Mouse (Mus musculus) embryonic facial prominence, embryonic 13.5 days (tissue): Measurements from ENCODE around the gene Rab44. TPM values are rescaled to one million over a fixed set of nuclear protein-coding genes. Genes with fewer than 3 reads are reported as not detected.
A peak's percentile ranks its signal among the peaks of the same experiment; 100 is the strongest.

Source experiments
- ATAC-seq: fragments of 200-750 bp; cut with Nextera tagmentation; 2 replicates; pipeline ENCODE4 v1.8.0; 2017; ENCODE audit warnings: low read depth; ENCODE audit not compliant: insufficient number of reproducible peaks, insufficient read depth, low FRiP score, low TSS enrichment
- H3K27ac ChIP-seq: fragments of 300-500 bp; sonication (generic); 2 replicates; pipeline ENCODE4 v1.5.1; 2015; ENCODE audit warnings: moderate library complexity, mild to moderate bottlenecking, inconsistent platforms
- H3K27me3 ChIP-seq: fragments of 300-500 bp; sonication (generic); 2 replicates; pipeline ENCODE4 v1.6.1; 2015; ENCODE audit warnings: mild to moderate bottlenecking, inconsistent platforms
- H3K36me3 ChIP-seq: fragments of 300-500 bp; sonication (generic); 2 replicates; pipeline ENCODE4 v1.6.1; 2015; ENCODE audit warnings: mild to moderate bottlenecking, inconsistent platforms
- H3K4me1 ChIP-seq: fragments of 300-500 bp; sonication (generic); 2 replicates; pipeline ENCODE4 v1.6.1; 2015; ENCODE audit warnings: inconsistent platforms
- H3K4me2 ChIP-seq: fragments of 300-500 bp; sonication (generic); 2 replicates; pipeline ENCODE4 v1.6.1; 2015; ENCODE audit warnings: moderate library complexity, mild to moderate bottlenecking, inconsistent platforms
- H3K4me3 ChIP-seq: fragments of 300-500 bp; sonication (generic); 2 replicates; pipeline ENCODE4 v1.5.1; 2015; ENCODE audit warnings: mild to moderate bottlenecking, inconsistent platforms
- H3K9ac ChIP-seq: fragments of 300-500 bp; sonication (generic); 2 replicates; pipeline ENCODE4 v1.6.1; 2015; ENCODE audit warnings: mild to moderate bottlenecking, inconsistent platforms
- H3K9me3 ChIP-seq: fragments of 300-500 bp; sonication (generic); 2 replicates; pipeline ENCODE4 v1.6.1; 2016; ENCODE audit warnings: inconsistent platforms
- WGBS: fragments of 180-500 bp; shearing (Covaris S2); methylation state at CpG from one replicate; pipeline ENCODE4 v1.1.7; 2015; ENCODE audit warnings: mixed read lengths; 5-methylcytosine and 5-hydroxymethylcytosine counted together
- polyA plus RNA-seq: library from polyadenylated mRNA; unstranded; fragments of >200 nt; fragmentation: Nextera tagmentation; extraction: Ambion mirVana; gene quantifications from 2 replicates; pipeline ENCODE4 v1.2.1, GENCODE M21; 2015

The Rab44 gene
- polyA plus RNA-seq, 1 experiment from 2014 or later, result 0.55 TPM

DNA sequence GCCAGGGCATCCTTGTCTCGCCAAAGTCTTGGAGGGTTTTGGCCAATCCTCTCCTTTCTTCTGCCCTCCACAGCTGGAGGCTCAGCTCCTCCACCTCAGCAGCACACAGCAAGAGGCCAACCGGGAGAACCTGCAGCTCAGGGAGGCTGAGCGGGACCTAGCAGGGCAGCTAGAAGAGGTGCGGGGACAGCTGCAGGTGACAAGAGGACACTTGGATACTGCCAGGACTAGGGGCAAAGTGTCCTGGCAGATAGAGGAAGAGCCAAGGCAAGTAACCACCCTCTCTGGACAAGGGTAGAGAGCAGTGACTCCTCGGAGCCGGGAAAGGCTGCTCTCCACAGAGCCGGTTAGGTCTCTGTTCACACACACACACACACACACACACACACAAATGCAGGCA, 24.0 kb downstream of the Rab44 start:
- no peak for ATAC-seq
- WGBS, result 76% methylated on average over 7 of the region's 7 CpGs
- Histone ChIP-seq H3K4me2 (no peak overlapping the region), H3K9me3 (no peaks in the 10 kb centered on the region), H3K9ac (no peak overlapping the region), H3K4me3 (no peak overlapping the region), H3K4me1 (peaks cover 23% of the 10 kb centered on the region), H3K27ac (no peak overlapping the region), H3K36me3 (no peaks in the 10 kb centered on the region), H3K27me3 (no peaks in the 10 kb centered on the region)

DNA sequence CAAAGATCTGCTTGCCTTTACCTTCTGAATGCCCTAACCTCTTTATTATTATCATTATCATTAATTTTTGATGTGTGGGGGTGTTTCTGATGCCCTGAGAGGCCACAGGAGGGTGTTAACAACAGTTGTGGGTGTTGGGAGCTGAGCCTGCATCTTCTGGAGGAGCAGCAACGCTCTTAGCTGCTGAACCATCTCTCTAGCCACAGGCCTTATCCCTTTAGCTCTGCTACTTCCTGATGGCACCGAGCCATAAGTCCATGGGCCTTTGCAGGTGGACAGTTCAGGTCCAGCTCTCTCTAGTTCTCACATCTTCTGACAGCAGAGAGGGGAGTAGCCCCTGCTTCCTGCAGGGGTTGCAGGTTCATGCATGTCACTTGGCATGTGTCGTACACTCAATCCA, 27.6 kb downstream of the Rab44 start:
- Histone ChIP-seq H3K4me1 (0 out of 2 replicates have a peak, but pooled peaks cover 6% of the 10 kb centered on the region), H3K9ac (no peak overlapping the region), H3K4me3 (no peak overlapping the region), H3K27me3 (no peaks in the 10 kb centered on the region), H3K9me3 (0 out of 2 replicates have a peak, but pooled peaks cover 5% of the 10 kb centered on the region), H3K36me3 (no peaks in the 10 kb centered on the region), H3K27ac (no peak overlapping the region), H3K4me2 (no peak overlapping the region)
- 92% methylated on average over 3 of the region's 3 CpGs for WGBS
- ATAC-seq, result no peak

DNA sequence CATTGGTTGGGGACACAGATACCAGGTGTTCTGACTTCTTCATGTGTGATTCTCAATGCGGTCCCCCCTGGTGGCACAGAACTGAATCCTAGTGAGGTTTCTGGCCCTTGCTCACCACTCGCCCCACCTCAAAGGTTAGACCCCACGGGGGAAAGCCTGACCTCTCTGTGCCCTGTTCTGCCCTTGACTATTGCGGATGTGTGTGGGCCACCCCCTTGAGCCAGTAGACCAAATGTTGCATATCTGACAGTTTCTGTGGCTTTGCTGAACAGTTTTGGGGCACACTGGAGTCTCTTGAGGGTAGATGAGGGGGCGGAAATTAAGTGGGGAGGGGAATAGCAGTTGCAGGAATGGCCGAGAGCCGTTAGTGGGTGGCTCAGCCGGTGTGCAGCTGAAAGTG, 29.3 kb downstream of the Rab44 start:
- 82% methylated on average over 8 of the region's 8 CpGs for WGBS
- H3K27ac ChIP-seq, result no peak overlapping the region
- H3K36me3 ChIP-seq, result no peaks in the 10 kb centered on the region
- no peak overlapping the region for H3K4me3 ChIP-seq
- H3K27me3 ChIP-seq, result no peaks in the 10 kb centered on the region; the same call in 1 of the 2 replicates
- no peak overlapping the region for H3K9ac ChIP-seq
- H3K4me1 ChIP-seq, result 0 out of 2 replicates have a peak, but pooled peaks cover 6% of the 10 kb centered on the region
- 0 out of 2 replicates have a peak, but pooled peaks cover 5% of the 10 kb centered on the region for H3K9me3 ChIP-seq
- no peak for ATAC-seq
- no peak overlapping the region for H3K4me2 ChIP-seq

DNA sequence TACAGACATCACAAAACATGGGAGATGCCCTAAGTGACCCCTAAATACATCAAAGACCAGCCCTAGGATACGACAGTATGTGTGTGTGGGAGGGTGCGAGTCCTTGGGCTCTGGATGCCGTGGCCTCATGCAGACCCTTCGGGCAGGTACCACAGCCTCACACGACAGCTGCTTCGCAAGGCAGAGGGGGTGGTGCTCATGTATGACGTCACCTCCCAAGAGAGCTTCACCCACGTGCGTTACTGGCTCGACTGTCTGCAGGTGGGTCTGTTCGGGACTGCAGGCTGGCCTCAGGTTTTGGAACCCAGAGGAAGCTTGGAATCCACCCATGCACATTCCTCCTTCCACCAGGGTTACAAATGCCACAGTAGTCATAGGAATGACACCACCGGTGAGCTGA, 31.2 kb downstream of the Rab44 start:
- no peak overlapping the region for H3K4me3 ChIP-seq
- no peak overlapping the region for H3K9ac ChIP-seq
- H3K9me3 ChIP-seq, result 0 out of 2 replicates have a peak, but pooled peaks cover 5% of the 10 kb centered on the region
- no peak overlapping the region for H3K4me2 ChIP-seq
- peaks cover 8% of the 10 kb centered on the region; the same call in 1 of the 2 replicates for H3K4me1 ChIP-seq
- no peaks in the 10 kb centered on the region; the same call in 1 of the 2 replicates for H3K27me3 ChIP-seq
- no peak overlapping the region for H3K27ac ChIP-seq
- no peaks in the 10 kb centered on the region for H3K36me3 ChIP-seq
- no peak for ATAC-seq
- WGBS, result 91% methylated on average over 12 of the region's 12 CpGs

DNA sequence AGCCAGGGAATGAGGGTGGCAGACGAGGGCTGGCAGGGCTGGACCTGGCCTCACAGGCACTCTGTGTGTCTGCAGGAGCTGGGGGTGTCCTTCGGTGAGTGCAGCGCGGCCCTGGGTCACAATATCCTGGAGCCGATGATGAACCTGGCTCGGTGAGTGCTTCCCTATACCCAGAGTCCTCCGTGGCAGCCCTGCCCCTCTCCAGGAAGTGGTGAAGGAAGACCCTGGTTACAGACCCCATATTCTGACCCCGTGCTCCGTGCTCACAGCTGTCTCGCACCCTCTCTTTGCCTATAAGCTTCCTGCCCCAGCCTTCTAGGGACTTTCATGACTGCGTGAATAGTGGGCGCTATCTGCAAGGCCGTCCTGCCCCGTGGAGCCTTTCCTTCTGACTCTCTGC, 33.3 kb downstream of the Rab44 start:
- no peak overlapping the region for H3K4me3 ChIP-seq
- H3K27ac ChIP-seq, result no peak overlapping the region
- H3K9me3 ChIP-seq, result 0 out of 2 replicates have a peak, but pooled peaks cover 5% of the 10 kb centered on the region
- 73% methylated on average over 14 of the region's 14 CpGs for WGBS
- no peaks in the 10 kb centered on the region for H3K36me3 ChIP-seq
- no peak overlapping the region for H3K4me2 ChIP-seq
- no peak overlapping the region for H3K9ac ChIP-seq
- ATAC-seq, result no peak
- H3K27me3 ChIP-seq, result no peaks in the 10 kb centered on the region; the same call in 1 of the 2 replicates
- peaks cover 5% of the 10 kb centered on the region; the same call in 1 of the 2 replicates for H3K4me1 ChIP-seq

DNA sequence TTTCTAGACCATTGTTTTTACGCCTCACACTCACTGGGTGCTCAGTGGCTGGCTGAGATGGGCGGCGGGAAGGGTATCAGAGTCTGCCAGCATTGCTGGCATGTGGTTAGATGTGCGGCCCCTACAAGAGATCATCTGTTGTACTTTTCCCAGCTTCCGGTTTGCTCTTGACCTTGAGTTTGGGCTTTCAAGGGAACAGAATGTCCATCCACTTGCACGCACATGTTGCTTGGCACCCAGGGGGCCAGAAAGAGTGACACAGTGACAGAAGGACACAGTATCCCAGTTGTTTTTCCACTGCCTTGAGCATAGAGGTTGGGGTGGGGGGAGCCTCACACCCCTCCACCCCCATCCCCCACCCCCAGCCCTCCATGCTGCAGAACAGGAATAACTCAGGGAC, 33.8 kb downstream of the Rab44 start:
- Histone ChIP-seq H3K27ac (no peak overlapping the region), H3K27me3 (no peaks in the 10 kb centered on the region; the same call in 1 of the 2 replicates), H3K36me3 (no peaks in the 10 kb centered on the region), H3K4me3 (no peak overlapping the region), H3K4me1 (peaks cover 5% of the 10 kb centered on the region; the same call in 1 of the 2 replicates), H3K4me2 (no peak overlapping the region), H3K9ac (no peak overlapping the region), H3K9me3 (0 out of 2 replicates have a peak, but pooled peaks cover 5% of the 10 kb centered on the region)
- 77% methylated on average over 6 of the region's 6 CpGs for WGBS
- ATAC-seq, result no peak

DNA sequence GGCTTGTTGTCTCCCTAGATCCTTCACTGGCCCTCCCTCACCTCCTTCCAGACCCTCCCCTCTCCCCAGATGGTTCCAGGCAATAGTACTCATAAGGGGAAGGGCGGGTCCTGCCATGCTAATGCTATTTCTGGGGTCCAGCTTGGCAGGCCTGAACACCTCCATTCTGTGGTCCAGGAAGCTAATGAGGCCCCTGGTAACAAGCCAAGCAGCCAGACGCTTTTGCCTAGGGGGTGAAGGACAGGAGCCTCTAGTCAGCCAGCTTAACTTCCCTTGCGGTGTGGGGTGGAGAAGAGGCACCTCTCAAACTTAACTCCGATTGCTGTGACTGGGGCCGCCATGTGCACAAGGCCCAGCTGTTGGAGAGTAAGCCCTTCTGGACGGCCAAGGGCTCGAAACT, 35.8 kb downstream of the Rab44 start:
- no peaks in the 10 kb centered on the region; the same call in 1 of the 2 replicates for H3K27me3 ChIP-seq
- peaks cover 13% of the 10 kb centered on the region for H3K4me1 ChIP-seq
- H3K27ac ChIP-seq, result no peak overlapping the region
- WGBS, result 62% methylated on average over 7 of the region's 7 CpGs
- no peaks in the 10 kb centered on the region for H3K36me3 ChIP-seq
- no peak overlapping the region for H3K4me3 ChIP-seq
- no peak overlapping the region for H3K4me2 ChIP-seq
- 0 out of 2 replicates have a peak, but pooled peaks cover 5% of the 10 kb centered on the region for H3K9me3 ChIP-seq
- ATAC-seq, result no peak
- H3K9ac ChIP-seq, result no peak overlapping the region

DNA sequence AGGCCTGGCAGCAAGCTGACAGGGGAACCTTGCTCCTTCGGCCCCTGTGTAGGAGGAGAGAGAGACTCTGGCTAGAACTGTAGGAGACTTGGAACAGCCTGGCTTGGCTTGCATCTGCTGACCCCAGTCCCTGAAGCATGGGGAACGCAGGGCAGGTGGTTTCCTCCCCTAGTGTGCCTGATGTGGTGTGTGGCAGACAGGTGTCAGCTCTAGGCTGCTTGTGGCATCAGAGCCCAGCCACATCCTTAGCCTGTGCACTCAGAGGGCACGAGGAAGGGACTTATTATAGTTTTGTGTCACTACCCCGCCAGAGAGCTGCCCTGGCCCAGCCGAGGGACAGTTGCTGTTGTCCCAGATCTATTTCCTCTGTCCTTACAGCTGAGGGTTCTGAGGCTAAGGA, 38.6 kb downstream of the Rab44 start:
- no peaks in the 10 kb centered on the region for H3K9me3 ChIP-seq
- H3K27ac ChIP-seq, result no peak overlapping the region
- no peak overlapping the region for H3K4me2 ChIP-seq
- H3K9ac ChIP-seq, result no peak overlapping the region
- peaks cover 35% of the 10 kb centered on the region for H3K4me1 ChIP-seq
- no peak for ATAC-seq
- H3K36me3 ChIP-seq, result no peaks in the 10 kb centered on the region
- WGBS, result 73% methylated on average over 5 of the region's 5 CpGs
- no peaks in the 10 kb centered on the region; the same call in 1 of the 2 replicates for H3K27me3 ChIP-seq
- no peak overlapping the region for H3K4me3 ChIP-seq

DNA sequence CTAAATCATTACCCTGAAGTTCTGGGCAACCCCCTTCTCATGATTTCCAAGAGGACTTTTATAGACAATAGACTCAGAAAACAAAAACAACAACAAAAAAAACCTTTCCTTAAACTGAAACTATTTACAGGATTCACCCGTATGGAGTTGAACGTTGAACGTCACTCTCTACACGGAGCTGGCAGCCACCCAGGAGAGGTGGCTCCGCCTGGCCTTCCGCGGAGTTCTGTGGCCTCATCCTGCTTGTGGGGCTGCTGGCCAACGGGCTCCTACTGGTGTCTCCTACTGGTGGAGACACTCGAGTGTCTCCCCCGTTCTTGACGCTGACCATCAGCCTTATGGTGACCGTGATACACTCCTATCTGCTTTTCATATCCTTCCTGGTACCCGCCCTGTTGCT, 40.3 kb downstream of the Rab44 start:
- no peaks in the 10 kb centered on the region for H3K36me3 ChIP-seq
- ATAC-seq, result no peak
- WGBS, result 84% methylated on average over 13 of the region's 13 CpGs

DNA sequence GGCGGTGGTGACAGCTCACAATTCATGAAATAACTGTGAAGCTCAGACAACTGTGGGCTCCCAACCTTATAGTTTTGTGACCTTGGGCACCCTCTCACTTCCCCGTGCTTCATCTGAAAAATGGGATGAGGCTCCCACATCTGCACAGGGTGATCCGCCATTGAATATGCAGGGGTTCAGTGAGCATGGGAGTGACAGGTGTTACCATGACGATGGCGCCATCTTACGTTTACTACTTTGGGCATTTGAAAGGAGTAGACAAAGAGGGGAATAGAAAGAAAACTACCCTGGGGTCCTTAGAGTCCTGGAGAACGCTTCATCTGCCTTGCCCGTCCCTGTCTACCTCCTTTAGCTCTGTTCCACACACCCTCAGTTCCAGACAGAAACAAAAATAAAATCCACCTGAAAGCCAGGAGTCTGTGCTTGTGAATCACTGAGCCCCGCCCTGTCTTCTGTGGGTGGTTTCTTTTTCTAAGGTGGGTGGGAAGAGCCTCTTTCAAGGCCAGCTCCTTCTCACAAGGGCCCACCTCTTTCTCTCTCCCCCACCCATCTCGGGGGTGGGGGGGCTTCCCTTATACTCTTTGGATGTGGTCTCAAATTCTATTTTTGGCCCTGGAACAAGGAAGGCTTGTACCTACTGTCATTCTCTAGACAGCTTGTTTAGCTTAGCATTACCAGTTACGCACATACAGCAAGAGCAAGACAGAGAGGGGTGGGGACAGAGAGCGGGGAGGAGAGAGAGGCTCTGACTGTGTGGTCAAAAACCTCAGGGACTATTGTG, 41.6 kb downstream of the Rab44 start:
- WGBS, result 62% methylated on average over 12 of the region's 12 CpGs
- no peak for ATAC-seq
- H3K4me2 ChIP-seq, result peak overlapping the region; percentile 16
- H3K27ac ChIP-seq, result peak overlapping the region; percentile 81
- H3K9ac ChIP-seq, result no peak overlapping the region
- H3K4me1 ChIP-seq, result peaks cover 30% of the 10 kb centered on the region
- H3K27me3 ChIP-seq, result no peaks in the 10 kb centered on the region
- H3K4me3 ChIP-seq, result no peak overlapping the region
- no peaks in the 10 kb centered on the region for H3K36me3 ChIP-seq
- no peaks in the 10 kb centered on the region for H3K9me3 ChIP-seq

More for the DNA sequence above, 40.3 kb downstream of the Rab44 start:
- H3K9ac ChIP-seq, result no peak overlapping the region
- peaks cover 35% of the 10 kb centered on the region for H3K4me1 ChIP-seq
- no peaks in the 10 kb centered on the region for H3K27me3 ChIP-seq
- H3K27ac ChIP-seq, result no peak overlapping the region
- no peak overlapping the region for H3K4me2 ChIP-seq
- no peak overlapping the region for H3K4me3 ChIP-seq
- no peaks in the 10 kb centered on the region for H3K9me3 ChIP-seq

DNA sequence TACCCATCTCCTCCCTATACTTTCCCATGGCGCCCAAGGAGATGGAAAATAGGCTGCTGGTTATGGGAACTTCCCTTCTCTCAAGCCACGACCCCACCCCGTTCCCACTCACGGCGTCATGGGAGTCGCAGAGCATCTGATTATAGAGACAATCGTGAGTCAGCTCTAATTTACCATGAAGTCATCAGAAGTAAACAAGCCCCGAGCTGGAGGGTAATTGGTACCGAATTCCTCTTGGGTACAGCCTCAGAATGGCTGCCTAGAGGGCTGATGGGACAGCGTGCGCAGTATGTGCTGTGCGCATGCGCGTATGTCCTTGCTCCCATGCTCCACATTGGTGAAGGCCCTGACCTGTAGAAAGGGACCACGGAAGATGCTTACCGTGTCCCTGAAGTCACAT, 42.5 kb downstream of the Rab44 start:
- Histone ChIP-seq H3K9me3 (0 out of 2 replicates have a peak, but pooled peaks cover 2% of the 10 kb centered on the region), H3K27me3 (no peaks in the 10 kb centered on the region), H3K27ac (peak overlapping the region; percentile 81), H3K4me1 (peaks cover 30% of the 10 kb centered on the region), H3K9ac (no peak overlapping the region), H3K4me2 (peak overlapping the region; percentile 16; the same call in 1 of the 2 replicates), H3K4me3 (no peak overlapping the region), H3K36me3 (peaks cover 4% of the 10 kb centered on the region; the same call in 1 of the 2 replicates)
- no peak for ATAC-seq
- 66% methylated on average over 16 of the region's 16 CpGs for WGBS

DNA sequence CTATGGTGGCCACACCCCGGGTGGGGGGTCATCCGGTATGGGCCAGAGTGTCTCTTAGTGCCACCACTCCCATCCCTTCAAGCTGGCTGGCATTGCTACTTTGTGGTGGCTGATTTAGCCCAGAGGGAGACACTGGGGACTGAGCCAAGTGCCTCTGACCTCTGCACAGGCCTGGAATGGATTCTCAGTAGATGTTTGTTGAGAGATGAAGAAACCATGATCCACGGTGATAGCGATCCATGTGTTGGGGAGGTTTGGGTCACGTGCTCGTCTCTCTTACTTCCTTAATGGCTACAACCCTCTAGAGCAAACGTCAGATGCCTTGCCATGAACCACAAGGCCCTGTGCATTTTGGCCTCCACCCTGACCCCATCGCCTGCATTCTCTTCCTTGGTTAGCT, 42.9 kb downstream of the Rab44 start:
- no peaks in the 10 kb centered on the region for H3K27me3 ChIP-seq
- 0 out of 2 replicates have a peak, but pooled peaks cover 5% of the 10 kb centered on the region for H3K9me3 ChIP-seq
- no peak overlapping the region for H3K9ac ChIP-seq
- no peak for ATAC-seq
- peak overlapping the region; percentile 81 for H3K27ac ChIP-seq
- peaks cover 30% of the 10 kb centered on the region for H3K4me1 ChIP-seq
- peaks cover 4% of the 10 kb centered on the region; the same call in 1 of the 2 replicates for H3K36me3 ChIP-seq
- H3K4me3 ChIP-seq, result no peak overlapping the region
- no peak overlapping the region for H3K4me2 ChIP-seq
- 82% methylated on average over 8 of the region's 8 CpGs for WGBS
